Mouse (Mus musculus) embryonic fibroblast, embryonic 13.5 days (primary cell): ENCODE results near the gene Tas2r134.

Experiments used
- CTCF ChIP-seq: IDR thresholded peaks from 2 replicates; pipeline ENCODE4 v1.5.1; 2011; ENCODE audit warnings: mild to moderate bottlenecking, control low read depth, low read length, moderate library complexity, borderline replicate concordance; ENCODE audit not compliant: insufficient read depth
- POLR2A ChIP-seq: IDR thresholded peaks from 2 replicates; pipeline ENCODE4 v1.6.1; 2011; ENCODE audit warnings: low read depth, mild to moderate bottlenecking, control low read depth, low read length, moderate library complexity

DNA sequence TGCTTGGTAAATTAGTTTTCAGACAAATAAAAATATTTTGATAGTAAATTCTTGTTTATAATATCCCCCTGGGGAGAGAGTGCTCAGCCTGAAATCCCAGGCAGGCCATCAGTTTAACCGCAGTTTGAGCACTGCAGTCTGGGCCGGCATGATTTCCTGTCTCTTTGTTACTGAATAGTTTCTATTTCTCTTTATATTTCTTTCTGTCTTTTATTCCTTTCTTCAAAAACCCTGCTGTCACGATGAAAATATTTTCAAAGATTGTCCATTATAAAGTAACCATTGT is 27.2 kb upstream of the Tas2r134 start:
- TF ChIP-seq CTCF (no peak), POLR2A (no peak)
